Mouse (Mus musculus) gonadal fat pad, adult 2 months (tissue): ENCODE data around the gene Fgf18. TPM values are rescaled to one million over a fixed set of nuclear protein-coding genes. Genes with fewer than 3 reads are reported as not detected.

Experiments used
- DNase-seq: peaks from one replicate; pipeline ENCODE4 v3.0.0-alpha.2; 2012; ENCODE audit warnings: low read depth
- polyA plus RNA-seq: library from polyadenylated mRNA; depleted of rRNA; stranded (reverse); fragments of >200 nt; gene quantifications from 2 replicates; pipeline ENCODE4 v1.2.3, GENCODE M21; 2012; rRNA removed

Gene Fgf18
- polyA plus RNA-seq, 1 experiment = 1.4 TPM

DNA sequence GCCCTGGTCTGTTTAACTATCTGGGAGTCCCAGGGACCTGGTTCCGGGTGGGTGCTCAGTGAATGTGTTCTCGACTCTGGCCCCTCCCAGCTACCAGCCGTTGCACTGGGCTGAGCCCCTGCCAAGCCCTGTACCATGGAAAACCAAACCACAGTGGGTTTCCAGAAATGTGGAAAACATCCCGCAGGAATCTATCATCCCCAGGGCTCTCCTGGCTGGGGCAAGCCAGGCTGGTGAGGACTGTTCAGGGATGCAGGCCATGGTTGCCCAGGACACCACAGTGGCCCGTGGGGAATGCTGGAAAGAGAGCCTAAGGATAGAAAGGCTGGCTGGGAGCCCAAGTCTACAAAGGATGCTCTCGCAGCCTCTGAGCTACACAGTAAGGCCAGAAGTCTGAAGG lies 76.7 kb downstream of the Fgf18 start:
- no peak for DNase-seq

Other genes starting within 250 kb of the Fgf18 start
- 72.6 and 94.8 TPM in 2 replicates for gene Npm1, start 15.8 kb upstream of the Fgf18 start, polyA plus RNA-seq
- not detected in 2 replicates for gene Tlx3, start 56.2 kb upstream of the Fgf18 start, polyA plus RNA-seq
- gene Gm12117, start 129.3 kb upstream of the Fgf18 start, polyA plus RNA-seq = not detected in 2 replicates